Mouse (Mus musculus) liver, embryonic 14.5 days (tissue): ENCODE data around the gene Gas7.

Source experiments
- CTCF ChIP-seq: IDR thresholded peaks from 2 replicates; pipeline ENCODE4 v1.5.1; 2016; ENCODE audit warnings: antibody characterized with exemption, low read depth, control low read depth
- EP300 ChIP-seq: IDR thresholded peaks from 2 replicates; pipeline ENCODE4 v1.6.1; 2016; ENCODE audit warnings: antibody characterized with exemption, low read depth

GRCm38 (mm10) chr11:67549306-67549705 lies 94.1 kb downstream of the Gas7 start:
- TF ChIP-seq CTCF = no peak
- no peak for TF ChIP-seq EP300
